Mouse (Mus musculus) midbrain, embryonic 16.5 days (tissue): ENCODE data around the gene Intu. TPM values are rescaled to one million over a fixed set of nuclear protein-coding genes. Genes with fewer than 3 reads are reported as not detected.

Experiments
- ATAC-seq: fragments of 200-750 bp; cut with Nextera tagmentation; 2 replicates; pipeline ENCODE4 v1.8.0; 2017; ENCODE audit warnings: moderate TSS enrichment
- H3K27ac ChIP-seq: fragments of 300-500 bp; sonication (generic); 2 replicates; pipeline ENCODE4 v1.5.1; 2014; ENCODE audit warnings: mild to moderate bottlenecking, low read length, mixed read lengths
- H3K27me3 ChIP-seq: fragments of 300-500 bp; sonication (generic); 2 replicates; pipeline ENCODE4 v1.6.1; 2014; ENCODE audit warnings: low read depth, low read length, mixed read lengths; ENCODE audit not compliant: control insufficient read depth, insufficient read depth
- H3K36me3 ChIP-seq: fragments of 300-500 bp; sonication (generic); 2 replicates; pipeline ENCODE4 v1.6.1; 2014; ENCODE audit warnings: mild to moderate bottlenecking, low read length, moderate library complexity, mixed read lengths; ENCODE audit not compliant: control insufficient read depth, insufficient read depth
- H3K4me1 ChIP-seq: fragments of 300-500 bp; sonication (generic); 2 replicates; pipeline ENCODE4 v1.6.1; 2014; ENCODE audit warnings: mild to moderate bottlenecking, low read length, mixed read lengths; ENCODE audit not compliant: control insufficient read depth, insufficient read depth
- H3K4me2 ChIP-seq: fragments of 300-500 bp; sonication (generic); 2 replicates; pipeline ENCODE4 v1.6.1; 2014; ENCODE audit warnings: mild to moderate bottlenecking, low read length, mixed read lengths
- H3K4me3 ChIP-seq: fragments of 300-500 bp; sonication (generic); 2 replicates; pipeline ENCODE4 v1.5.1; 2014; ENCODE audit warnings: low read depth, mild to moderate bottlenecking, low read length, moderate library complexity, mixed read lengths
- H3K9ac ChIP-seq: fragments of 300-500 bp; sonication (generic); 2 replicates; pipeline ENCODE4 v1.6.1; 2014; ENCODE audit warnings: low read depth, low read length, mixed read lengths
- H3K9me3 ChIP-seq: fragments of 300-500 bp; sonication (generic); replicated peaks from 2 replicates; pipeline ENCODE4 v1.6.1; 2014; ENCODE audit warnings: mild to moderate bottlenecking, low read length, mixed read lengths; ENCODE audit not compliant: control insufficient read depth, poor library complexity, severe bottlenecking
- WGBS: fragments of 180-500 bp; shearing (Covaris S2); extraction: QIAGEN DNeasy Blood & Tissue Kit; methylation state at CpG from one replicate; pipeline ENCODE4 v1.1.7; 2014; 5-methylcytosine and 5-hydroxymethylcytosine counted together
- polyA plus RNA-seq: library from polyadenylated mRNA; unstranded; fragments of >200 nt; fragmentation: Nextera tagmentation; extraction: Ambion mirVana; gene quantifications from 2 replicates; pipeline ENCODE4 v1.2.1, GENCODE M21; 2015

Gene Intu
- polyA plus RNA-seq = 3.2 and 3.3 TPM in 2 replicates

DNA sequence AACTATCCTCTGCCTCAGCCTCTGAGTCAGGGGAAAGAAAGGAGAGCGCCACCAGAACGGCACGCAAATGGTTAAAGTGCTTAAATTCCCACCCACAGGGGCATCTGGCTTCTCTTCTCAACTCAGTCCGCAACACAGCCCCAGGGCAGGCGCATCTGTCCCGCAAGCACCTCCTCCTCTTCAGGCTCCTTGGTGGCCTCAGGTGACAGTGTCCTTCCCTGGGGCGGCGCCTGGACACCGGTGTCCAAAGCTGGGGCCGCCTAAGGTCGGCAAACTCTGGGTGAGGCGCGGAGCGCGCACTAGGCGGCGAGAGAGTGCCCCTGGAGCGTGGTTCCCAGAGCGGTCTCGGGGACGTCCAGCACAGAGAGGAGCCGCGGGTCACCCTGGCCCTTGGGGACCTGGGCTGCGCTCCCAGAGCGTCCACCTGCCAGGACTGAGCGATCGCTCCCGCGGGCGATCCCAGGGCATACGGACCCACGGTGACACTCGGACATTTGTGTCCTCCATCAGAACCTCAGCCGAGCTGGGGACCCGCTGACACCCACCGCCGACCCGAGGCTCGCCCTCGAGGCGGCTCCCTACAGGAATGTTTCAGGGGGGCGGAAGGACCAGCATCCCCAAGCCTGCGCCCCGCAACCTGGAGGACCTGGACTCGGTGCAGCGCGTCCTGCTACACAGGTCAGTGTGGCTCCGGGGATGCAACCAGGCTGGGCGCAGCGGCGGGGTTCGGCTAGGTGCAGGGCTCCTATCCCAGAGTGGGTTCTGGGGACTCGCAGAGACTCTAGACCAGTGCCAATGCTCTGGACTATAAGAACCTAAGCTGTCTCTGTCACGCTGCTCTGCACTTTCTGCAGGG lies at the start of gene Intu:
Intu (plus strand) TSS at position 1 of the 856 bp plus-strand sequence.
- Histone ChIP-seq H3K27me3 (peaks cover 9% of the 10 kb centered on the region), H3K4me3 (peak within 1 kb of the TSS; percentile 60), H3K27ac (no peak within 1 kb of the TSS), H3K4me1 (peaks cover 14% of the 10 kb centered on the region; the same call in 1 of the 2 replicates), H3K4me2 (peak within 1 kb of the TSS; percentile 100), H3K9me3 (no peaks in the 10 kb centered on the region), H3K9ac (peak within 1 kb of the TSS; percentile 75), H3K36me3 (no peaks in the 10 kb centered on the region)
- WGBS = under 1% methylated on average over 54 of the region's 54 CpGs
- peak; percentile 84 for ATAC-seq

- WGBS = 81% methylated on average over 10 of the region's 10 CpGs
Measured at GRCm38 (mm10) chr3:40483221-40483654, 47.8 kb upstream of the Intu start.

DNA sequence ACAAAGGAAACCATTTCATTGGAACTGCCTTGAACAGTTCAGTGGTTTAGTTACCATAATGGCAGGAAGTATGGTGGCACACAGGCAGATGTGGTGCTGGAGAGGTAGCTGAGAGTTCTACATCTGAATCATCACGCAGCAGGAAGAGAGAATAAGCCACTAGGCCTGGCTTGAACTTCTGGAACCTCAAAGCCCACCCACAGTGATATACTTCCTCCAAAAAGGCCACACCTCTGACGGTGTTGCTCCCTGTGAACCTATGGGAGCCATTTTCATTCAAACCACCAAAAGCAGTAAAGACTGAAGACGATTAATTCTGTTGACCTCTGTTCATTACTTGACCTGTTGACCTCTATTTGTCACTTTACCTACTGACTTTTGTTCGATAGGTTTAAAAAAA lies 43.7 kb upstream of the Intu start:
- no peaks in the 10 kb centered on the region for H3K36me3 ChIP-seq
- H3K9me3 ChIP-seq = no peaks in the 10 kb centered on the region
- H3K4me3 ChIP-seq = no peak overlapping the region
- no peak overlapping the region for H3K9ac ChIP-seq
- WGBS = 89% methylated on average over 4 of the region's 4 CpGs
- H3K27ac ChIP-seq = no peak overlapping the region
- no peaks in the 10 kb centered on the region for H3K4me1 ChIP-seq
- no peak for ATAC-seq
- no peaks in the 10 kb centered on the region for H3K27me3 ChIP-seq
- H3K4me2 ChIP-seq = no peak overlapping the region

More at GRCm38 (mm10) chr3:40483221-40483654, 47.8 kb upstream of the Intu start:
- no peak overlapping the region for H3K4me2 ChIP-seq
- no peak overlapping the region for H3K27ac ChIP-seq
- H3K9ac ChIP-seq = no peak overlapping the region
- no peaks in the 10 kb centered on the region for H3K36me3 ChIP-seq
- H3K4me1 ChIP-seq = no peaks in the 10 kb centered on the region
- no peaks in the 10 kb centered on the region for H3K9me3 ChIP-seq
- no peak overlapping the region for H3K4me3 ChIP-seq
- ATAC-seq = no peak
- H3K27me3 ChIP-seq = no peaks in the 10 kb centered on the region

DNA sequence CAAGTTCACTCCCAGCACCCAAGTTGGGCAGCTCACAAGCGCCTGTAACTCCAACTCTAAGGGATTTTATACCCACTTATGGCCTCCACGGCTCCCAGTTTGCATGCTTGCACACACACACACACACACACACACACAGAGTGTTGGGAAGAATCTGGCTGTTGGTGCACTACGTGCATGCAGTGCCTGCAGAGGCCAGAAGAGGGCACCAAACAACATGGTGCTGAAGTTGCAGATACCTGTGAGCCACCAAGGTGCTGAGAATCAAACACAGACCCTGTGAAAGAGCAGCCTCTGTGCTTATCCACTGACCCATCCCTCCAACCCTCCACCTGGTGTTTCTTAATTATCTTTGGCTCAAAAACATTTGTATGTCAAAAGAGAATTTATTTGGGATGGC lies 39.3 kb upstream of the Intu start:
- Histone ChIP-seq H3K27me3 (no peaks in the 10 kb centered on the region), H3K9me3 (no peaks in the 10 kb centered on the region), H3K27ac (no peak overlapping the region), H3K4me1 (no peaks in the 10 kb centered on the region), H3K36me3 (no peaks in the 10 kb centered on the region), H3K4me3 (no peak overlapping the region), H3K9ac (no peak overlapping the region), H3K4me2 (no peak overlapping the region)
- WGBS = 86% methylated on average over 3 of the region's 3 CpGs
- ATAC-seq = no peak

- Histone ChIP-seq H3K4me3 (no peak overlapping the region), H3K4me1 (no peaks in the 10 kb centered on the region), H3K36me3 (no peaks in the 10 kb centered on the region), H3K9me3 (no peaks in the 10 kb centered on the region), H3K4me2 (no peak overlapping the region), H3K27ac (no peak overlapping the region), H3K9ac (no peak overlapping the region), H3K27me3 (no peaks in the 10 kb centered on the region)
- WGBS = 88% methylated on average over 3 of the region's 3 CpGs
- ATAC-seq = no peak
Measured at GRCm38 (mm10) chr3:40498898-40499297, 32.2 kb upstream of the Intu start.

GRCm38 (mm10) chr3:40500157-40500808 lies 30.8 kb upstream of the Intu start:
- ATAC-seq = no peak
- H3K27me3 ChIP-seq = no peaks in the 10 kb centered on the region
- no peak overlapping the region for H3K4me3 ChIP-seq
- 88% methylated on average over 8 of the region's 8 CpGs for WGBS
- no peak overlapping the region for H3K4me2 ChIP-seq
- no peaks in the 10 kb centered on the region for H3K36me3 ChIP-seq
- H3K9ac ChIP-seq = no peak overlapping the region
- no peaks in the 10 kb centered on the region for H3K9me3 ChIP-seq
- no peaks in the 10 kb centered on the region for H3K4me1 ChIP-seq
- H3K27ac ChIP-seq = no peak overlapping the region

GRCm38 (mm10) chr3:40504377-40504776 lies 26.7 kb upstream of the Intu start:
- Histone ChIP-seq H3K4me1 (no peaks in the 10 kb centered on the region), H3K9ac (no peak overlapping the region), H3K4me2 (no peak overlapping the region), H3K27me3 (no peaks in the 10 kb centered on the region), H3K9me3 (no peaks in the 10 kb centered on the region), H3K36me3 (no peaks in the 10 kb centered on the region), H3K27ac (no peak overlapping the region), H3K4me3 (no peak overlapping the region)
- ATAC-seq = no peak
- WGBS = 83% methylated on average over 5 of the region's 5 CpGs

DNA sequence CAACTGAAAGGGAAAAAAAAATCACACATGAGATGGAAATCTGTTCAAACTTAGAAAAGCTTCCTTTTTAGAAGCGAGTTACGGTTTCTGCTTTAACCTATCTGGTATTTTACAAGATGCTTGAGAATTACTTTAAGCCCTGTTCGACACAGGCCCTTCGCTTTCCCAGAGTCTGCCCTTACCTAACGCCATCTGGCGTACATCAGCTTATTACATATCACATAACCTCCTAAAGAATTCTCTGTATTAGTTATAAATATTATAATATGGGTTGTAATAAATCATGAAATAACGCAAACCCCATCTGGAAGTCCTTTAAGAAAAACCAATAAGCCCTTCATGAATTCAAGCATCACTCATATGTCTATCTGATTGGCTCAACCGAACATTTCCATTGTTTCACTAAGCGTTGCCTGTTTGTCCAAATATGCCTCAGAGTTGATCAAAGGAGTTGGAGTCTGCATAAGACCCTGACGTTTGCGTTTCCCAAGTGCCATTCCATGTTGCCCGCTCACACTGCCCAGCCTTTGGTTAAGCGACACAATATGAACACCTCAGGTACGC lies 25.6 kb upstream of the Intu start:
- Histone ChIP-seq H3K4me2 (no peak overlapping the region), H3K36me3 (no peaks in the 10 kb centered on the region), H3K9me3 (no peaks in the 10 kb centered on the region), H3K4me1 (no peaks in the 10 kb centered on the region), H3K27me3 (no peaks in the 10 kb centered on the region), H3K9ac (no peak overlapping the region), H3K4me3 (no peak overlapping the region), H3K27ac (no peak overlapping the region)
- WGBS = 94% methylated on average over 14 of the region's 14 CpGs
- no peak for ATAC-seq
